Mouse (Mus musculus): Measurements from ENCODE around the gene Mcm5. TPM values are rescaled to one million over a fixed set of nuclear protein-coding genes. Genes with fewer than 3 reads are reported as not detected.

Mcm5 gene
- 68.6 TPM for polyA plus RNA-seq (2017; shearing (Covaris generic))

GRCm38 (mm10) chr8:75109236-75109967, at the start of gene Mcm5:
Gene Mcm5 (plus strand): TSS chr8:75109569.

GRCm38 (mm10) chr8:75093399-75094156, 15.8 kb upstream of the Mcm5 start, which contains the start of gene Hmox1:
Gene Hmox1 (plus strand): TSS chr8:75093621.

Other genes starting within 250 kb of the Mcm5 start
- gene Isx, start 236.4 kb upstream of the Mcm5 start, polyA plus RNA-seq (2017; shearing (Covaris generic)), result not detected
- 28.7 TPM for gene Hmgxb4, start 116.2 kb upstream of the Mcm5 start, polyA plus RNA-seq (2017; shearing (Covaris generic))
- 23.7 TPM for gene Tom1, start 75.9 kb upstream of the Mcm5 start, polyA plus RNA-seq (2017; shearing (Covaris generic))
- gene Hmox1, start 15.9 kb upstream of the Mcm5 start, polyA plus RNA-seq (2017; shearing (Covaris generic)), result 39.7 TPM
- not detected for gene Rasd2, start 104.4 kb downstream of the Mcm5 start, polyA plus RNA-seq (2017; shearing (Covaris generic))

Measured in inflammation-experienced regulatory T-cells, adult 16 weeks (primary cell).